Mouse (Mus musculus) hematopoietic stem cell, adult 5-6 weeks (primary cell): ENCODE measurements around the gene Dusp27. TPM values are rescaled to one million over a fixed set of nuclear protein-coding genes. Genes with fewer than 3 reads are reported as not detected.

Experiments used
- ATAC-seq, 2 experiments: fragments of 125-278 bp in 1 of 2; replicated peaks in 1 of 2; 2 replicates each; pipeline ENCODE4 v1.8.0; 2016 to 2017; ENCODE audit warnings: inconsistent platforms in 2 of 2, mild to moderate bottlenecking in 2 of 2, moderate number of reproducible peaks in 2 of 2, low read depth in 1 of 2, moderate TSS enrichment in 1 of 2; ENCODE audit not compliant: low FRiP score in 2 of 2, poor library complexity in 2 of 2, severe bottlenecking in 2 of 2, insufficient read depth in 1 of 2, low TSS enrichment in 1 of 2
- total RNA-seq: library from RNA; stranded (forward); fragments of 172-1452, 232-1000 nt; gene quantifications from 2 replicates; pipeline ENCODE4 v1.2.3, GENCODE M21; 2017

The Dusp27 gene
- total RNA-seq: not detected in 2 replicates

- no peak for ATAC-seq
Observed at GRCm38 (mm10) chr1:166127719-166128118, at the start of gene Dusp27. Gene Dusp27 (minus strand): TSS chr1:166127922.

- no peak for ATAC-seq
Observed at GRCm38 (mm10) chr1:166173621-166174020, 45.9 kb upstream of the Dusp27 start.

GRCm38 (mm10) chr1:166172992-166173391, 45.3 kb upstream of the Dusp27 start:
- peak in 1 of 2 experiments; percentile 67; a peak in 2 of 4 replicates for ATAC-seq

- no peak for ATAC-seq
Observed at GRCm38 (mm10) chr1:166170852-166171251, 43.1 kb upstream of the Dusp27 start.

GRCm38 (mm10) chr1:166169713-166170112, 42.0 kb upstream of the Dusp27 start:
- no peak for ATAC-seq

- no peak for ATAC-seq
Observed at GRCm38 (mm10) chr1:166168017-166168416, 40.3 kb upstream of the Dusp27 start.

- no peak for ATAC-seq
Observed at GRCm38 (mm10) chr1:166167405-166167804, 39.7 kb upstream of the Dusp27 start.

- ATAC-seq: no peak
Observed at GRCm38 (mm10) chr1:166165159-166165558, 37.4 kb upstream of the Dusp27 start.

- ATAC-seq: no peak
Observed at GRCm38 (mm10) chr1:166164580-166164979, 36.9 kb upstream of the Dusp27 start.

- peak; percentile 57 to 63; a peak in 2 of 4 replicates for ATAC-seq
Observed at GRCm38 (mm10) chr1:166160569-166161445, 33.1 kb upstream of the Dusp27 start.

- ATAC-seq: no peak
Observed at GRCm38 (mm10) chr1:166160111-166160510, 32.4 kb upstream of the Dusp27 start.

GRCm38 (mm10) chr1:166158664-166159063, 30.9 kb upstream of the Dusp27 start:
- ATAC-seq: no peak

- no peak for ATAC-seq
Observed at GRCm38 (mm10) chr1:166157712-166158111, 30.0 kb upstream of the Dusp27 start.

- no peak for ATAC-seq
Observed at GRCm38 (mm10) chr1:166155113-166155494, 27.4 kb upstream of the Dusp27 start.

- ATAC-seq: peak; percentile 74 to 78
Observed at GRCm38 (mm10) chr1:166154162-166155112, 26.7 kb upstream of the Dusp27 start.

- peak; percentile 60 to 66; a peak in 3 of 4 replicates for ATAC-seq
Observed at GRCm38 (mm10) chr1:166153351-166154120, 25.8 kb upstream of the Dusp27 start.

GRCm38 (mm10) chr1:166152034-166152433, 24.3 kb upstream of the Dusp27 start:
- ATAC-seq: no peak
